Mouse (Mus musculus): ENCODE results near the gene Fam126a.

The Fam126a gene

DNA sequence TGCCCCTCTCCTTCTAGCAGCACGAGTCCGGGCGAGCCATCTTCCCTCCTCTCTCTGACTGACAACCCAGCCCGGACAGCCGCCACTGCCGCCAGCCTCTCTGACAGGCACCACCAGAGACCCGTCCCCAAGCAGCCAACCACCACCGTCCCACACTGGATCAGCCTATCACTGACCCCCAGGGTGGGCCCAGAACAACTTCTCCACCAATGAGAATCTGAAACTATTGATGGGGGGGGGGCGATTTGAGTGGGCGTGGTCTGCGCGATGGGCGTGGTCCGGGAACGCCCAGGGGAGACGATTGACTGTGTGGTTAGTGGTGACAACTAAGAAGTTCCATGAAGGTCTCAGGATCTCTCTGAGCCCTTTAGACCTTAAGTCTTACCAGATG lies at the start of gene Fam126a:
TSS of gene Fam126a (minus strand) at position 112 of the 391 bp plus-strand sequence.
- DNase-seq (ENCODE audit: low read depth): peak; percentile 87

GRCm38 (mm10) chr5:24078420-24079179 lies 48.1 kb upstream of the Fam126a start:
- DNase-seq (ENCODE audit: low read depth): no peak

- DNase-seq (ENCODE audit: low read depth): no peak
Observed at GRCm38 (mm10) chr5:24077739-24078306, 47.3 kb upstream of the Fam126a start.

- DNase-seq (ENCODE audit: low read depth): peak; percentile 28
Observed at GRCm38 (mm10) chr5:24076986-24077718, 46.7 kb upstream of the Fam126a start.

DNA sequence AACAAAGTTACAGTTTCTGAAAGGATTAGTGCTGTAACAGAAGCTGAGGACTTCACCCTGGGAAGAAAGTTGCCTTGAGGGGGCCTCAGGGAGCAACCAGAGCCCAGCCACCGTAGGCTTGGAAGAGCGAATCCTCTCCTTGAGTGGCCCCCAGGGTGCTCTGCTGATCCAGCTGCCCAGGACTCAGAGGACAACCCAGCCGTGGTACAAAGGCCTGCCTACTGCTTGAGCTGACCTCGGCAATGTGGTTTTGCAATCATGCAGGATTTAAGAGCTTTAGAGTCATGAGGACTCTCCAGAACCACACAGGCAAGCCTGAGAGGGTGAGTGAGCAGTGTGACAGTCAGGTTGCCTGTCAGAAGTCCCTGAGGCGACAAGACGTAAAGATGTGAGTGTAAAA lies 41.5 kb upstream of the Fam126a start:
- DNase-seq (ENCODE audit: low read depth): no peak

DNA sequence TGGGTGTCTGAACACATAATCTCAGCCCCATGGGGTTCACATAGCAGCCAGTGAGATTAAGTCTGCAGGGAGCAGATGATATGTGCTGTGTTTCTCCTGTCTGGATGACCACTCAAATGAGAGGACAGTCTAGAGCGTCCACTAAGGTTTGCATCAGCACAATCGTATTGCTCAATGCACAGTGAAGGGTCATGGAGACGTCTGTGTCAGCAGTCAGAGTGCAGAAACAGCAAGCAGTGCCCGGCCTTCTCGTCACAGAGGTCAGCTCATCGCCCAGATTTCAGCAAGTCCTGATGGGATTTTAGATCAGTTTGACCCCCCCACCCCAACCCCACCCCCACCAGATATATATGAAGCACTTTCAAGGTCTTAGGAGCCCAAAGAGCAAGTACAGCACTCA lies 38.5 kb upstream of the Fam126a start:
- no peak for DNase-seq (ENCODE audit: low read depth)

DNA sequence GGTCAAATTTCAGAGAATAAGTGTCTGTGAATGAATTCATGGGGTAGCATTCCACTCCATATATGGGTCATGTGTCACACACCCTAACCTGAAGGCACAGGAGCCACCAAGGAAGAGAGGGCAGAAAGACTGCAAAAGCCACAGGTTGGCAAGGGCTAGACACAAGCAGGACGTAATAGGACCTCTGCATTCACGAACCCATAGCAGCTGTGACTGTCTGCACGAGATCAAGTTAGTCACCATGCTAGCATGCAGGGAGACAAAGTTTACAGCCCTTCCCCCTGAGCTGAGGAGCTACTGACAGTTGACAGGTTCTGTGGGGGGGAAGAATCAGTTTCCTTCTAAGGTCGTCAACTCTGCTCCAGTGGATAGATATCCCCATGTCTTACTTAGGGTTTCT lies 33.1 kb upstream of the Fam126a start:
- DNase-seq (ENCODE audit: low read depth): no peak

DNA sequence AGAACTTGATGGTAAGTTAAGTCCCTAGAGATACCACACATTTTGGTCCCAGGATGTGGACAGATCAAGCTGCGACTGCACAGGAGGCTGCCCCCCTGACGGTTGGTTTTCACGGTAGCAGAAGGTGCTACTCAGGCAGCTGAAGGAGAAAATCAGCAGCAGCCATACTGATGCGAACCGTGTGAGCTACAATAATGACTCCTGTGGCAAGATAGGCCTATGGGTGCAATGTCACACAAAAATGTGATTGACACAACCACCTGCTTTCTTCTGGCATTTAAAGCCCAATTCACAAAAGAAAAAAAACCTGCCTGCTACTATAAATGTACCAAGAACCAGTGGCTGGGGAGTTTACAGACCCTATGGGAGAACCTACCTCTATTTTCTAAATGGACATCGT lies 32.5 kb upstream of the Fam126a start:
- DNase-seq (ENCODE audit: low read depth): no peak

GRCm38 (mm10) chr5:24060949-24061348 lies 30.5 kb upstream of the Fam126a start:
- DNase-seq (ENCODE audit: low read depth): no peak

DNA sequence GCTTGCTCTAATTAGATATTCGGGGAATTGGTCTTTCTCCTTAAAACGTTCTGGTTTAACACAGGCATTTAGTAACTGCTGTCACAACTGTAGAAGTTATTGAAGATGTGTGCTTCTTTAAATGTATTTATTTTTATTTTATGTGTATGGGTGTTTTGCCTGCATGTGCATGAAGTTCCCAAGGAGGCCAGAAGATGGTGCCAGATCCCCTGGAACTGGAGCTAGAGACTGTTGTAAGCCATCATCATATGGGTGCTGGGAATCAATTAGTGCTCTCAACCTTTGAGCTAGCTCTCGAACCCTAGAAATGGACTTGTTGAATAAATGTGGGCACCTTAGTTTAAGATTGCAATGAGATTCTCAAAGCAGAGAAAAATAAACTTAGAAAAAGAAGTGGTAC lies 27.1 kb upstream of the Fam126a start:
- DNase-seq (ENCODE audit: low read depth): no peak

GRCm38 (mm10) chr5:24056865-24057264 lies 26.4 kb upstream of the Fam126a start:
- no peak for DNase-seq (ENCODE audit: low read depth)

DNA sequence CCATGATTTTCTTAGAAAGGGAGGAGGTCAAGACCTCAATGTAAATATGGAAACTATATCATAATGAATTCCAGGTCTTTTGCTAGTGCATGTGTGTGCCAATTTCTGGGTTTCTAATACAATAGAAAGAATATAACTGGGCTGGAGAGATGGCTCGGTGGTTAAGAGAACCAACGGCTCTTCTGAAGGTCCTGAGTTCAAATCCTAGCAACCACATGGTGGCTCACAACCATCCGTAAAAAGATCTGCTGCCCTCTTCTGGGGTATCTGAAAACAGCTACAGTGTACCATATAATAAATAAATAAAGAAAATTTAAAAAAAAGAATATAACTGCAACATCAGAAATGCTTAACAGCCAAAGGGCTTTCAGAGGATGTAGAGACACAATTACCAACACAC lies 23.9 kb upstream of the Fam126a start:
- no peak for DNase-seq (ENCODE audit: low read depth)

DNA sequence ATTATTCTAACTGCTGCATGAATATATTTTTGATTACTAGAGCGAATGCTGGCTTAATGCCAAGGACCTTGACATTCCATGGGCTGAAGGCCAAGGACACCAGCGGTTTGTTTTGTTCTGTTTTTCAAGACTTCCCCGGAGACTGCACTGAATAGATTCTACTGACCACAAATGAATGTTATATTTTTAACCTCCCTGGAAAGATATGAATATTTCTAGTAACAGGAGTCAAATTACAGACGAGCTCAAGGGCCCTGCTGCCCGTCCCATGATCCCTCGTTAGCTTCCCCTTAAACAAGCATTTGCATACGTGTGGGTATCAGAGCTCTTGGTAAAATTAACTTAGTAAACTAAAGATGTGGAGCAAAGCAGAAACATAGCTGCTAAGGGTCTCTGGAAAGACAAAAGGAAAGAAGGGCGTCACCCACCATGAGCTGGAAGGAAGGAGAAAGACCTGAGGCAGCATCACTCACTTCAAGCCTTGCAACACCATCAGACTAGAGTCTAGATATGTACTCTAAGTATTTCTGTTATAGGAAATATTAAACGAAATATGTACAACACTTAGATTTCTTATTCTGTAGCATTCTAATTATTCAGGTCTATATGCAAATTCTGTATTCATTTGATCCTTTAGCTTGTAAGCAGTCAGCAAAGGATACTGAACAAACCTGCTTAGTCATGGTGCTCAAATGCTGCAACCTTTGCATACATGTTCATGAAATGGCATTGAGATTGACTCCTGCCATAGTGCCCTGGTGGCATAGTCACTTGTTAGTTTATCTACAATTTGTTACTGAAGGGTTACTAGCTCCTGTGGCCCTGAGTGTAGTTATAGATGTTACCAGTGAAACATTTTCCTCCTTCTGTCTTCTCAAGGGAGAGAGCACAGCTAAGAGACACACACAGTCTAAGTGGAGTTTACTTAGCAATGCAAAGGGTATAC lies 23.0 kb upstream of the Fam126a start:
- no peak for DNase-seq (ENCODE audit: low read depth)

- no peak for DNase-seq (ENCODE audit: low read depth)
Observed at GRCm38 (mm10) chr5:24051755-24052675, 21.5 kb upstream of the Fam126a start.

- no peak for DNase-seq (ENCODE audit: low read depth)
Observed at GRCm38 (mm10) chr5:24047821-24048220, 17.3 kb upstream of the Fam126a start.

- no peak for DNase-seq (ENCODE audit: low read depth)
Observed at GRCm38 (mm10) chr5:24047001-24047400, 16.5 kb upstream of the Fam126a start.

DNA sequence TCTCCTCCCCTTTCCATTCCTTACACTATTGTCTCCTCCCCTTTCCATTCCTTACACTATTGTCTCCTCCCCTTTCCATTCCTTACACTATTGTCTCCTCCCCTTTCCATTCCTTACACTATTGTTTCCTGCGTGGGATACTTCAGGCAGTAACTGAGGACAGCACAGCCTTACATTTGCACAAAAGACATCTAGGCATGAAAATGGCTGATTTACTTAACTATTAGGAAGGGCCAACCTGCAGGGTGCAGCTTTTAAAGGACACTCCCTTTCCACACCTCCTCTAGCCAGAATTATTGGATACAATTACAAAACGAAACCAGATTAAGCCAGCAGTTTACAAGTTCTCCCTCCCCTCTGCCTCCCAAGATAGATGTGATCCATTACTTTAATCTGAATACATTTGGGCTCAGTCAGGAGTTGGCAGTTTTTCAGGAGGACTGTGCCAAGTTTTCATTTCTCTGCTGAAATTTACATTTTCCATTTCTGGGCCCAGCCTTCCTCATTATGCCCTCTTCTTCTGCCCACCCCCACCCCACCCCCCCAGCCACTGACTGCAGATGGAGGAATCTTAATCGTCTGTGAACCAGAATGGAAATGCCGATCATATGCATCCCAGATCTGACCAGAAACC lies 15.6 kb upstream of the Fam126a start:
- DNase-seq (ENCODE audit: low read depth): no peak

DNA sequence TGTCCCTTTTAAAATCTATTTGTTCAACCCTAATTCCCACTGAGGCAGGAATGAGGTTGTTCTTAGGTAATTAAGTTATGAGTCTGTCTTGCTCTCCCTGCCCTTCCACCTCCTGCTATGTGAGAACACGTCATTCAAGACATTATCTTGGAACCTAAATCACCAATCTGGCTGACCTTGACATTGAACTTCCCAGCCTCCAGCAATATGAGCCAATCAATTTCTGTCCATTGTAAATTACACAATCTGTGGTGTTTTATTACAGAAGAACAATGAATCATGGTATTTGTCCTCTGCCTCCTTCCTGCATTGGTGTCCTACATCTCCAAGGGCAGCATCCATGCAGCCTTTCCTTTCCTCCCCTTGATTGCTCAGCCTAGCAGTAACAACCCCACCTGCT lies 13.9 kb upstream of the Fam126a start:
- DNase-seq (ENCODE audit: low read depth): no peak

- DNase-seq (ENCODE audit: low read depth): no peak
Observed at GRCm38 (mm10) chr5:24043367-24043766, 12.9 kb upstream of the Fam126a start.

DNA sequence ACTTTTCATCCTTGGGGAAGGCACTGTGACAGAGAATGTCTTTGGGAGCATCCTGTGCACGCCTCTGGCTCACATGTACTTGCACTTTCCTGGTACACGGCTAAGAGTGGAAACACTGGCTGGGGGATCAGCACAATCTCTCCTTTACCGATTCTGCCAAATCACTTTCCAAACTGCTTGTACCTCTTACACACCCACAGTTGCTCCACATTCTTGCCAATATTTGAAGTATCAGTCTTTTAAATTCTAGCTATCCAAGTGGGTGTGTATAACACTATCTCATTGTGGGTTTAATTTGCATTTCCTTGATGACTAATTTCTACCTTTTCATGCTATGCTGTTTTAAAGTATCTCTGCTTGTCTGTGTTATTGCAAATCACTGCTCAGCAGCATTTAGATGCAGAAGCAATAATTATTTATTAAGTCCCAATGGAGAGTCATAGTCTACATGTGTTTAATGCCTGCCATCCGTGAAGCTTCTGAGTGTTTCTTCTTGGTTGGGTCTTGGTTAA lies 10.9 kb upstream of the Fam126a start:
- no peak for DNase-seq (ENCODE audit: low read depth)

All from c-Kit-positive CD71-positive TER-119-negative erythroid progenitor cells, embryonic 14.5 days (primary cell).